Mouse (Mus musculus) small intestine, adult 2 months (tissue): ENCODE measurements around the gene Ptges3l. TPM values are rescaled to one million over a fixed set of nuclear protein-coding genes. Genes with fewer than 3 reads are reported as not detected.
A peak's percentile ranks its signal among the peaks of the same experiment; 100 is the strongest.
"Not testable (repeated sequence)": the region's sequence is repeated elsewhere in the genome, so short reads cannot be mapped to it uniquely, and the experiment has no call there.

Source experiments
- H3K27ac ChIP-seq: fragments of 200-500 bp; 2 replicates; pipeline ENCODE4 v1.5.1; 2012; ENCODE audit warnings: low read depth, low read length, control low read depth, inconsistent platforms; ENCODE audit not compliant: insufficient read depth
- H3K27me3 ChIP-seq: fragments of 200-500 bp; 2 replicates; pipeline ENCODE4 v1.6.1; 2012; ENCODE audit warnings: mild to moderate bottlenecking, moderate library complexity, low read length, inconsistent platforms; ENCODE audit not compliant: control insufficient read depth, insufficient read depth
- H3K36me3 ChIP-seq: fragments of 200-500 bp; 2 replicates; pipeline ENCODE4 v1.6.1; 2012; ENCODE audit warnings: mild to moderate bottlenecking, low read length, control low read depth, inconsistent platforms; ENCODE audit not compliant: control insufficient read depth, insufficient read depth
- H3K4me1 ChIP-seq: fragments of 200-500 bp; 2 replicates; pipeline ENCODE4 v1.6.1; 2012; ENCODE audit warnings: low read length, inconsistent platforms, mixed read lengths; ENCODE audit not compliant: control insufficient read depth, insufficient read depth, insufficient read length
- H3K4me3 ChIP-seq: fragments of 200-500 bp; 2 replicates; pipeline ENCODE4 v1.5.1; 2012; ENCODE audit warnings: low read depth, mild to moderate bottlenecking, control low read depth, inconsistent platforms, low read length, moderate library complexity
- CTCF ChIP-seq: fragments of 200-500 bp; IDR thresholded peaks from 2 replicates; pipeline ENCODE4 v1.5.1; 2012; ENCODE audit warnings: low read depth, mild to moderate bottlenecking, control low read depth, inconsistent platforms, low read length, moderate library complexity, mixed read lengths; ENCODE audit not compliant: insufficient replicate concordance, insufficient read length; ENCODE audit errors: extremely low read depth
- POLR2A ChIP-seq: fragments of 200-500 bp; IDR thresholded peaks from 2 replicates; pipeline ENCODE4 v1.6.1; 2012; ENCODE audit warnings: low read depth, mild to moderate bottlenecking, control low read depth, inconsistent platforms, low read length, moderate library complexity
- WGBS: fragments of 180-500 bp; shearing (Covaris S2); methylation state at CpG from one replicate; pipeline ENCODE4 v1.1.7; 2018; 5-methylcytosine and 5-hydroxymethylcytosine counted together
- polyA plus RNA-seq: library from polyadenylated mRNA; depleted of rRNA; stranded (reverse); fragments of >200 nt; gene quantifications from 2 replicates; pipeline ENCODE4 v1.2.3, GENCODE M21; 2012

The Ptges3l gene
- polyA plus RNA-seq, 1 experiment = 0.51 TPM

DNA sequence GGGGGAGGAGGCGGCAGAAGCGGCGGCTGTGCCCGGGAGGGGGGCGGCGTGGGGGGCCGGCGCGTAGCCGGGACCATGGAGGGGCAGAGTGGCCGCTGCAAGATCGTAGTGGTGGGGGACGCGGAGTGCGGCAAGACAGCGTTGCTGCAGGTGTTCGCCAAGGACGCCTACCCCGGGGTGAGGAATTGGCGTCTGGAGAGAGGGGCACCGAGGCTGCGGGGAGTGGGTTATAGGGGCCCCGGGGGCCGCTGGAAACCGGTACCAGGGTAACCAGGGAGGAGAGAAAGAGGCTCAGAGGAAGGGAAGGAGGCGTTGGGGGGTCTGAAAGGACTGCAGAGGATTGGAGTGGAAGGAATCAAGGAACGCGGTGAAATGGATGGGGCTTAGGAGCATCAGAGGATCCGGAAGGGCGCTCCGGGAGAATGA lies 43.1 kb upstream of the Ptges3l start:
- Histone ChIP-seq H3K36me3 (no peaks in the 10 kb centered on the region), H3K4me1 (peaks cover 9% of the 10 kb centered on the region; the same call in 1 of the 2 replicates), H3K4me3 (peak overlapping the region; percentile 69), H3K27ac (no peak overlapping the region), H3K27me3 (no peaks in the 10 kb centered on the region)
- 2% methylated on average over 28 of the region's 31 CpGs for WGBS
- no peak for TF ChIP-seq POLR2A
- TF ChIP-seq CTCF = no peak

- peaks cover 9% of the 10 kb centered on the region; the same call in 1 of the 2 replicates for H3K4me1 ChIP-seq
- no peak for TF ChIP-seq POLR2A
- peak; percentile 42; the same call in 1 of the 2 replicates for TF ChIP-seq CTCF
- no peaks in the 10 kb centered on the region; the same call in 1 of the 2 replicates for H3K36me3 ChIP-seq
- H3K27ac ChIP-seq = peak overlapping the region; percentile 35; the same call in 1 of the 2 replicates
- 2% methylated on average over 45 of the region's 54 CpGs for WGBS
- no peaks in the 10 kb centered on the region for H3K27me3 ChIP-seq
- peak overlapping the region; percentile 69 for H3K4me3 ChIP-seq
Measured at GRCm38 (mm10) chr11:101467477-101468262, 42.5 kb upstream of the Ptges3l start.

DNA sequence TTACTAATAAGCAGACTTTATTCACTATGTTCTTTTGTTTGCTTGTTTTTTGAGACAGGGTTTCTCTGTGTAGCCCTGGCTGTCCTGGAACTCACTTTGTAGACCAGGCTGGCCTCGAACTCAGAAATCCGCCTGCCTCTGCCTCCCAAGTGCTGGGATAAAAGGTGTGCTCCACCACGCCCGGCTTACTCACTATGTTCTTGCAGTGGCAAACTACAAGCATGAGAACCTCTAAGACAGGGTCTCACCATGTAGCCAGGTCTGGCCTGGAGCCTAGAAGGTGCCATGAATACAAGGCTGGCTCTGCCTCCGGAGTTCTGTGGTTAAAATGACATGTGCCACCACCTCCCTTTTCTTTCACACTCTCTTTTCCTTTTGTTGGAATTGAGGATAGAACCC lies 41.4 kb upstream of the Ptges3l start:
- not testable (repeated sequence) for H3K27ac ChIP-seq, H3K27me3 ChIP-seq, H3K4me3 ChIP-seq
- peaks cover 15% of the 10 kb centered on the region for H3K4me1 ChIP-seq
- H3K36me3 ChIP-seq = peaks cover 11% of the 10 kb centered on the region
- 53% methylated on average over 5 of the region's 5 CpGs for WGBS

DNA sequence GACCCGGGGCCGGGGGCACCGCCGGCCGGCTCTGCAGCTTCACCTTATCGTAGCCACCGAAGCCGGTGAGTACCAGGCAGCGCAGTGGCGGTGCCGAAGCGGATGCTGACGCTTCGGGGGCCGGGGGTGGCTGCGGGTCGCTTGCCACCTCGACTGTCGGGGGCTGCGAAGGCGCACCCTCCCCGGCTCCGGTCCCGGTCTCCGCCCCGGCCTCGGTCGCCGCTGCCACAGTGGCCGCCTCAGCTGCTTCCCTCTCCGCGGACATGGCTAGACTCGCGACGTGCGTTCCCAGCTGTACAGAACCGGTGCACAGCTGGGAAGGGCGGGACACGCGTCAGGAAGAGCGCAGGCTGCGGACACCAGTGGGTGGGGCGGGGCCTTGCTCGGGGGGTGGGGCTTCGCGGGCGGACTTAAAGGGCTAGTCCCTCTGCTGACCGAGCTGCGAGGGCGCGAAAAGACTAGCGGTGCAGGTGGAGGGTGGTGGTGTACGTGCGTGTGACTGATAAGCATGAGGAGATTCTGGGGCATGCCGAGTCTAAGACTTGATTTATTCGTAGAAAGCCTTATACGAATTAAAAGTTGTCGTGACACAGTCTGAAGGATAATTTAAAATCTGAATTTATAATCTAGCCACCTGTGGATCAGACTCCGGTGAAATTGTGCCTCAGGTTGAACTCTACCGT lies 40.9 kb upstream of the Ptges3l start, which contains the start of gene Vat1:
Vat1 (minus strand) TSS at position 362 of the 683 bp plus-strand sequence.
- 1% methylated on average over 60 of the region's 60 CpGs for WGBS
- H3K4me3 ChIP-seq = peak within 1 kb of the TSS; percentile 97
- peaks cover 16% of the 10 kb centered on the region for H3K36me3 ChIP-seq
- TF ChIP-seq CTCF (peak; percentile 14; the same call in 1 of the 2 replicates), POLR2A (peak; percentile 21; the same call in 1 of the 2 replicates)
- peak within 1 kb of the TSS; percentile 91 for H3K27ac ChIP-seq
- H3K4me1 ChIP-seq = peaks cover 15% of the 10 kb centered on the region
- H3K27me3 ChIP-seq = no peaks in the 10 kb centered on the region

DNA sequence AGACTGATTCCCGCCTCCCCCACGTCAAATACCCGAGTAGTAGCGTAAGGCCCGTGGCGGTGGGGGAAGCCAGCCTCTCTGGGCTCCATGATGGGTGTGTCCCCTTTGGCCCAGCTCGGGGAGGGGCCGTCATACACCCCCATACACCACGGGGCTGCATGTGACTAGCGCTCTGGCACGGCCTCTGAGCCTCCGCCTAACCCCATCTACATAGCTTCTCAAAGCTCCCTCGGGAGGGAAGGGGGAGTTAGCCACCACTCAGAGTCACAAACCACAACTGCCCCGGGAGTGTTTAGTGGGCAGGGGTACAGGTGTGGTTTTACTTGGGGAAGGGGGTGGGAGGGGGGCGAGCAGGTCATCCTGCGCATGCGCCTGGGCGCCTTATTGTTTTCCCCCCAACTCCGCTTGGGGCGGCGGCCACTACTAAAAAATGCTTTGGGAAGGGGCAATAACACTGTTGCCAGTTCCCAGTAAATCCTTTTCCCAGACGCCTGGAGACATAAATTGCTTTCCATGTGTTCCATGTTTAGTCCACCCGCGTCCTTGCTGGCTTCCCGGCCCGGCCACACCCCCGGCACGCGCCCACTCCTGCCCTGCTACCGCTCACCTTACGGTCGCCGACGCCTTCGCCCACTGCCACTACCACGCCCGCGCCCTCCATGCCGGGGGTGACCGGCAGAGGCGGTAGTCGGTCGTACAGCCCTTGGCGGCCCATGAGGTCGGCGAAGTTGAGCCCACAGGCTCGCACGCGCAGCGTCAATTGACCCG lies 40.2 kb upstream of the Ptges3l start:
- TF ChIP-seq POLR2A (no peak), CTCF (no peak)
- under 1% methylated on average over 51 of the region's 51 CpGs for WGBS
- Histone ChIP-seq H3K27me3 (no peaks in the 10 kb centered on the region), H3K27ac (peak overlapping the region; percentile 91), H3K4me1 (peaks cover 15% of the 10 kb centered on the region), H3K36me3 (peaks cover 19% of the 10 kb centered on the region), H3K4me3 (peak overlapping the region; percentile 97)

DNA sequence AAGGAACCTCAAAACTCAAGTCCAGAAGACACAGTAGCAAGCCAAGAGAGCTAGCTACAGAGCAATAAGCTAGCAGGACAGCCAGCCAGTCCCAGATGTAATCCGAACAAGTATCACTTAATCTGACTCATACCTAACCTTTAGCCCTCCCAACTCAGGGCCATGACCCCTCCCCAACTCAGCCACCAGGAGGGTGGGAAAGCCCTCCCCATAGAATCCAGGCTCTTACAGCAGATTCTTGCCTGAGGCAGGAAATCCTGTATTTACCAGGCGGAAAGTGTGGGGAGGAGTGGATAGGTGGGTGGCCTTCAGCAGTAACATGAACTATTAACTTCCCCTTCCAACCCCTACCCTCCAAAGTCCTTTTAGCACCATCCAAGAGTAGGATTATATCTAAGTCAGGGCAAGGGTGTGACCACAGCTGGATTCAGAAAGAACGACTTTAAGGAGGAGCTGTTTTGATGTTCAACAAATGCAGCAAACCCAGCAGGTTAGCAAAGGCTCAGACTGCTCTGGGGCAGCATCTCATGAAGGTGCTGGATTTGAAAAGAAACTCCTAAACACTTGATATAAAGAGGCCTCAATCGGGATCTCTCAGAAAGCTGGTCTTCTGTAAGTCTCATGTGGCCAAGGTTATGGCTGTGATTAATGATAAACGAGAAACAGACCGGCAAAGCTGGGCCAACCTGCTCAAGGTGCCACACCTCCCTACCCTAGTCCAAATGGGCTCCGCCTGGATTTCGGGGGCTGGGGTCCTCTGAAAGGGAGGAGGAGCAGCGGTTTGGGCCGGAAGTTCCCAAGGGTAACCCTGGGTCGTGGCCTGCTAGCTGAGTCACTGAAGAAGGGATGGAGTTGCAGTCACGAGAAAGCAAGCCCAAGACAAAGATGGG lies 39.3 kb upstream of the Ptges3l start, which contains the start of gene Rnd2:
Rnd2 (plus strand) TSS at position 789 of the 890 bp plus-strand sequence.
- 3% methylated on average over 12 of the region's 12 CpGs for WGBS
- no peaks in the 10 kb centered on the region for H3K27me3 ChIP-seq
- peaks cover 28% of the 10 kb centered on the region for H3K36me3 ChIP-seq
- peak within 1 kb of the TSS; percentile 97 for H3K4me3 ChIP-seq
- peak within 1 kb of the TSS; percentile 91 for H3K27ac ChIP-seq
- peaks cover 15% of the 10 kb centered on the region for H3K4me1 ChIP-seq
- TF ChIP-seq CTCF = no peak
